Mouse (Mus musculus) lung, adult 2 months (tissue): ENCODE measurements around the gene Acad12. TPM values are rescaled to one million over a fixed set of nuclear protein-coding genes. Genes with fewer than 3 reads are reported as not detected.
"Not testable (repeated sequence)": the region's sequence is repeated elsewhere in the genome, so short reads cannot be mapped to it uniquely, and the experiment has no call there.

ENCODE experiments used
- DNase-seq: peaks from one replicate; pipeline ENCODE4 v3.0.0; 2022
- H3K4me1 ChIP-seq: fragments of 200-500 bp; 2 replicates; pipeline ENCODE4 v1.6.1; 2011; ENCODE audit warnings: low read length; ENCODE audit not compliant: control insufficient read depth, insufficient read depth
- H3K4me3 ChIP-seq: fragments of 200-500 bp; replicated peaks from 2 replicates; pipeline ENCODE3; 2011; ENCODE audit warnings: low read depth, mild to moderate bottlenecking, control low read depth, low read length; ENCODE audit errors: extremely low read depth
- CTCF ChIP-seq: fragments of 200-500 bp; IDR thresholded peaks from 2 replicates; pipeline ENCODE4 v1.5.1; 2011; ENCODE audit warnings: mild to moderate bottlenecking, low read length, control low read depth; ENCODE audit not compliant: insufficient read depth
- POLR2A ChIP-seq: fragments of 200-500 bp; IDR thresholded peaks from 2 replicates; pipeline ENCODE4 v1.6.1; 2011; ENCODE audit warnings: low read depth, mild to moderate bottlenecking, control low read depth, low read length, borderline replicate concordance; ENCODE audit errors: extremely low read depth
- WGBS: fragments of 180-500 bp; shearing (Covaris S2); methylation state at CpG from one replicate; pipeline ENCODE4 v1.1.7; 2018; 5-methylcytosine and 5-hydroxymethylcytosine counted together
- polyA plus RNA-seq: library from polyadenylated mRNA; depleted of rRNA; stranded (reverse); fragments of >200 nt; gene quantifications from 2 replicates; pipeline ENCODE4 v1.2.3, GENCODE M21; 2012

The Acad12 gene
- polyA plus RNA-seq, 1 experiment: 10.1 TPM

DNA sequence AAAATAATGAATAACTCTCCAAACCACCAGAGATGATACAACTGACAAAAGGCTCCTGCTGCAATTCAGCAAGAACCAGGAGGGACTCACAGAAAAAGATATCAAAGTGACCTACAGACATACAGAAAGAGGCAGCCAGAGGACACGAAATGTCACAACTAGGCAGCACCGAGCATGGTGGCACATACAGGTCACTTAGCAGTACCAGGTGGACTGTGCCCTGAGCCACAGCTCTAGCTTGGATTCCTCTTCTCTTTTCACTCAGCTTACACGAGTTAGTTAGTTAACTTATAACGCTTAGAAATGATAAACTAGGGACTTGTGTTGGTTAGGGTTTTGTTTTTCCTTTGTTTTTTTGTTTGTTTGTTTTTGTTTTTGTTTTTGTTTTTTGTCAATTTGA, 35.8 kb upstream of the Acad12 start:
- 80% methylated on average over 4 of the region's 4 CpGs for WGBS
- no peak overlapping the region for H3K4me3 ChIP-seq
- TF ChIP-seq CTCF (no peak), POLR2A (no peak)
- DNase-seq: no peak
- H3K4me1 ChIP-seq: peaks cover under 1% of the 10 kb centered on the region; the same call in 1 of the 2 replicates

DNA sequence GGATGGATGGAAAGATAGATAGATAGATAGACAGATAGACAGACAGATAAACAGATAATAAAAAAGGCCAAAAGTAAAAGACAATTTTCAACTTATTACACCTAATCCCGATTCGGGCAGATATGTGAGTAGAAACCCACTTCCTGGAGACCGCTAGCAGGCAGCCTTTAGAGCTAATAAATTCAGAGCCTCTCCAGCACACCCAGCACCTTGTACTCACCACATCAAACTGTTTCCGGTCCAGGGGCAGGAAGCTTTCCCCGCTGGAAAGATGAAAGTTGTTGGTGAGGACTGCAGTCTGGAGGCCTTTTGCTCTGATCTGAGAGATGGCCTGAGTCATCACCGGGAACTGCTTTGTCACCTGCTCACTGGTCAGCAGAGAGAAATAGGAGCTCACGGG, 30.4 kb upstream of the Acad12 start:
- H3K4me3 ChIP-seq: no peak overlapping the region
- WGBS: 70% methylated on average over 7 of the region's 7 CpGs
- DNase-seq: no peak
- TF ChIP-seq CTCF: no peak
- TF ChIP-seq POLR2A: no peak
- no peaks in the 10 kb centered on the region for H3K4me1 ChIP-seq

DNA sequence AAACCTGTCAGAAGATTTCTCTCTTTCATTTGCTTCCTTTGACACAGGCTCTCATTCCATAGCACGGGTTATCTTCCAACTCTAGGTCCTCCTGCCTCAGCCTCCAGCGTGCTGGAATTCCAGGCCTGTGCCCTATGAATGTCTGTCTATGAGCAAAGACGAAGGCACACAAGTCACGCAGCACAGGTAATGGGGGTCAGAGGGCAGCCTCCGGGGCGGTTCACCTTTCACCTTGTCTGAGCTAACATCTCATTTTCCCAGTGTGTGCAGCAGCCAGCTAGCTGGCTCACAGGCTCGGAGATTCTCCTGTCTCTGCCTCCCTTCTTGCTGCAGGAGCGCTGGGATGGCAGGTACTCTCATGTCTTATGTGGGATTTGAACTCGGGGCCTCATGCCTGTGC, 20.9 kb upstream of the Acad12 start:
- H3K4me1 ChIP-seq: no peaks in the 10 kb centered on the region
- no peak for TF ChIP-seq CTCF
- no peak for TF ChIP-seq POLR2A
- no peak overlapping the region for H3K4me3 ChIP-seq
- 90% methylated on average over 9 of the region's 9 CpGs for WGBS
- DNase-seq: no peak

DNA sequence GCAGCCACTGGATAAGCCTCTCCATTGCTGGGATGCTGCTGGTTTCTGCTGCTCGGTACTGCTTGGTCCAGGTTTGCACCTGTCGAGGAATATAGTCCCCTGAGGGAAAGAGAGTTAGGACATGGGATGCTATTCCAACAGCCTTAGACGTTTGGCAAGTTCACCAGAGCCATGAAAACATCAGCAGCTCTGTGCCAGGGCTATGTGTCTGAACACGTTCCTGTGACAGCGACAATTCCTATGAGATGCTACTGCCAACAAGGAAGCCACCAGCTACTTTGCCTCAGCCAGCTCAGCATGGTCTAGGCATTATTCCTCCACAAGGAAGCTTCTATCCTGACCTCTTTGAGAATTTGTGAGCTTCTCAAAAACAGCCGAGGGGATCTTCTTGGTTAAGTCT, 18.6 kb upstream of the Acad12 start:
- Histone ChIP-seq H3K4me1 (no peaks in the 10 kb centered on the region), H3K4me3 (no peak overlapping the region)
- DNase-seq: no peak
- TF ChIP-seq POLR2A (no peak), CTCF (no peak)
- 73% methylated on average over 6 of the region's 6 CpGs for WGBS

DNA sequence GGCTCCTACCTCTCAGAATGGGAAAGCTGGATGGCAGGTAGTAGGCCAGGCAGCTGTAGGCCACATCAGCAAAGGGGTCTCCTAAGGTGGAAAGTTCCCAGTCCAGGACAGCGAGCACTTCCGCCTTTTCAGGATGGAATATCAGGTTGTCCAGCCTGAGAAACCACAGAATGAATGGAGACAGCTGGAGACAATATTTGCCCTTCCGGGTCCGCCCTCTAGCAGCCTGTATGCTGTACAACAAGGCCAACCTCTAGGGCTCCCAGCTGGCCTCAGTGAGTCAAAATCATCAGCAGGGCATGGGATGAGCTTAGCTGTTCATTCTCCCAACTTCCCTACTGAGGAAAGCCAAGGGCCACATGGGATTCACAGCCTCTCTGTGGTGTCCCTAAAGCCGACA, 15.9 kb upstream of the Acad12 start:
- WGBS: 89% methylated on average over 5 of the region's 5 CpGs

DNA sequence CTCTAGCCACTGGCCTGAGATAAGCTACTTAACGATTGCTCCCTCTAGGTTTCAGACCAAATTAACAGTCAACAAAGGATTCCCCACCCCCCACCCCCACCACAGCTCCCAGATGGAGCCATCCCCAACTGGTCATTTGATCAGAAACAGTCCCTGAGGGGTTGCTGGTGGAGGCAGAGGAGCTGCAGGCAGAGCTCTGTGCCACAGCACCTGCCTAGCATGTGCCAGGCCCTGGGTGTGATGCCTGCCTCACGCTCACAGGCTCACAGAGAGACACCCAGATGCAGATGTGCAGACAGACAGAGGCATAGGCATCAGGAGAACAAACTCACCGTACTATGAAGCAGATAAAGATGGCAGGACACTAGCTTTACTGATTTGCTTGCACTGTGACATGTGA, 14.1 kb upstream of the Acad12 start:
- no peak for DNase-seq
- Histone ChIP-seq H3K4me3 (no peak overlapping the region), H3K4me1 (no peaks in the 10 kb centered on the region)
- 60% methylated on average over 3 of the region's 3 CpGs for WGBS
- TF ChIP-seq CTCF (no peak), POLR2A (no peak)

More for the DNA sequence above, 15.9 kb upstream of the Acad12 start:
- no peak for DNase-seq
- H3K4me3 ChIP-seq: no peak overlapping the region
- no peaks in the 10 kb centered on the region for H3K4me1 ChIP-seq
- TF ChIP-seq POLR2A: no peak

DNA sequence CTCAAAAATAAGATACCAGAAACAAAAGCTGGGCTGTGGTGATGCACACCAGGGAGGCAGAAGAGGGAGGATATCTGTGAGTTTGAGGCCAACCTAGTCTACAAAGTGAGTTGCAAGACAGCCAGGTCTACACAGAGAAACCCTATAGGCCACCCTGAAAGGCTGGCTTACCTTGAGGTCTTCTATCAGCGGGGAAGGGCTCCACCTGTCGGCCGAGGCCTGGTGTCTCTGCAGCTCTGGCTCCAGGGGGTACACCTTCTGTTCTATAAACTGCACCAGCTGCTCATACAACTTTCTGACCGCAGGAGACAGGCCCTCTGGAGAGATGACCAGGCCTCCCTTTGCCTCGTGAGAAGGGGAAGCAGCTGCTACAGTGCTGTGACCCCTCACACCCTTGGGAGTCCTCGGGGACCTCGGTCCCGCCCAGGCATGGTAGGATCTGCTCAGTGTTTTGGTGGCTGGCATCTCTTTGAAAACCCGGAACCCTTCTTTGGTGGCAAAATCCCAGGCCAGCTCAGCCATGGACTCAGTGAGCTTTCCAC, 12.4 kb upstream of the Acad12 start:
- not testable (repeated sequence) for H3K4me3 ChIP-seq, DNase-seq, H3K4me1 ChIP-seq
- WGBS: 70% methylated on average over 9 of the region's 9 CpGs

DNA sequence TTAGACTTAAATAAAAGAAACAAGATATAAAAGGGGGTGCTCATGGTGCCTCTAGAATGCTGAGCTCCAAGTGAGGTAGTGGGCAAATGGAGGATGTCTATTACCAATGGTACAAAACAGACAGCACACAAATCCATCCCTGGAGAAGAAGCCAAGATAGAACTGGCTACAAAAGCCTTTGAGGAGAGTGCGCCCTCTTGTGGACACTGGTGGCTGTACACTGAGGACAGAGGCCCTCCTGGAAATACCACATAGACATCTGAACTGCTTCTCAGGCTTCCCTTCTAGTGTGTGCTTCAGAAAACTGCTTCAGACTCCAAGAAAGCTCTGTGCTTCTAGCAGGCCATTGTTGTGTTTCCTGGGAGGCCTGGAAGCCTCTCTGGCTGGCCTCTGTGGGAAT, 9.1 kb upstream of the Acad12 start:
- TF ChIP-seq CTCF (peak; percentile 87), POLR2A (no peak)
- WGBS: 0% methylated on average over 1 of the region's 1 CpGs
- peak; percentile 79 for DNase-seq
- H3K4me1 ChIP-seq: no peaks in the 10 kb centered on the region
- no peak overlapping the region for H3K4me3 ChIP-seq

DNA sequence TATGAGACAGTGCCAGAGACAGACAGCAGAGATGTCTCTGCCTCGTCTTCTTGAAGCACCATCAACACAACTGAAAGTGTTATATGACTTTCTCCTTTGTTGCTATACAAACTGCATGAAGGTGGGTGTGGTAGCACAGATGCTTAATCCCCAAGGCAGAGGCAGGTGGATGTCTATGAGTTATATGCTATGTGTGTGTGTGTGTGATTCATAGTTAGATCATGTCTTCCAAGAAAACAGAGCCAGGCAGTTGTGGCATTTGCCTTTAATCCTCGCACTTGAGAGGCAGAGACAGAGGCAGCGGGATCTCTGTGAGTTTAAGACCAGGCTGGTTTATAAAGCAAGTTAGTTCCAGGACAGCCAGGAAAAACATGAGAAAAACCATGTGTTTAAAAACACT, 4.5 kb upstream of the Acad12 start:
- 91% methylated on average over 3 of the region's 3 CpGs for WGBS
- Histone ChIP-seq H3K4me1 (peaks cover 4% of the 10 kb centered on the region; the same call in 1 of the 2 replicates), H3K4me3 (no peak overlapping the region)
- TF ChIP-seq POLR2A (no peak), CTCF (no peak)
- DNase-seq: no peak

DNA sequence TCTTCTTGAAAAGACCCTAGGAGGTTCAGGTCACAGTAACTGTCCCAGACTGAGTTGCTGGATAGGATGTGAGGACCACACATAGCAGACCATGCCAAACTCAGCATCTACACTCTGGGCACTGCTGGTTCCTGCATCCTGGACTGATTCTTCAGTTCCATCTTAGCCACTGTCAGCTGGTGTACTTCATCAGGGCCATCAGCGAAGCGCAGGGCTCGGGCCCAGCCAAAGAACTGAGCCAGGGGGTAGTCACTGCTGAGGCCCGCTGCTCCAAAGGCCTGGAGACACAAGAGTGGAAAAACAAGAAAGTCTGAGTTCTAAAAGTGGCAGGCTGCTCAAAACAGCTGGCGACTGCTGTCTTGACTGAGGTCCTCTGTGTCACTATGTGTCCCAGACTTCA, 2.4 kb upstream of the Acad12 start:
- Histone ChIP-seq H3K4me3 (no peak overlapping the region), H3K4me1 (peaks cover 7% of the 10 kb centered on the region; the same call in 1 of the 2 replicates)
- DNase-seq: no peak
- WGBS: 87% methylated on average over 5 of the region's 5 CpGs
- TF ChIP-seq CTCF (no peak), POLR2A (no peak)

DNA sequence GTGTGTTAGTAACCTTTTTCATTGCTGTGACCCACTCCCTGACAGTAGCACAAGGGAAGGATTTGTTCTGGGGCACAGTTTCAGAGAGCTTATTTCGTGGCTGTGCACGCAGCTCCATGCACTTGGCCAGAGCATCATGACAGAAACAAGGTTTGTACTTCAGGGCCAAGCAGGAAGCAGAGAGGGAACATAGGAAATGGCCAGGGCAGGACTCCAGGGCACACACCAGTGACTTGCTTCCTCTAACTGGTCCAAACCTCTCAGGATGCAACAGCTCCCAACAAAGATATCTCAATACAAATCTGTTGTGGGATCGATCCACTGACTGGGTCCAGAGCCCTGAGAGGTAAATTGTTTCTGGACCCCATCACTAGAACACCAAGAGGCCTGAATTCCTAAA, 3.8 kb downstream of the Acad12 start:
- TF ChIP-seq POLR2A: 0 out of 2 replicates have a peak, but pooled peaks have one; percentile 13
- 43% methylated on average over 3 of the region's 3 CpGs for WGBS
- not testable (repeated sequence) for DNase-seq, H3K4me3 ChIP-seq, H3K4me1 ChIP-seq
